Comparison of ENCODE assay signal across 21 mouse cellular contexts in the genomic region with DNA sequence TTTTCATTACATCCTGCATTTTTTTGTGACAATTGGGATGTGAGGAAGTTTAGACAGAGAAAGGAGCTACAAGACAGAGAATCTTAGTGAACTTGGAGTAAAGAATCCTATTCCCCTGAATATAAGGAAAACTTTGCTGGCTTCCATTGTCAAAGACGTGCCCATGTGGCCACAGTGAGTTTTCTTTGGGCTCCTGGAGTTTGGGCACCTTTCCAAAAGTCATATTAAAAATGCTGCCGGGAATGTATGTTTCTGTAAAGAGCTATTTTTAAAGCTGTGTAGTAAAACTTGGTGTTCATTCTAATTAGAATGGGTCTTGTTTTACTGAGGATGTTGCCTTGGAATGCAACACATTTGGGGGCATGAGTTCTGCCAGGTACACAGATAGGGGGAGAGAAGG.
"Had no signal": no experiment of that assay in that cellular context is flagged by ENCODE, and none has a peak within 500 bp of the region (broad histone marks: within the 10 kb centered on the region; RNA-seq: fewer than 3 reads in every experiment).

No protein-coding gene starts in this region.

- H3K4me1 ChIP-seq: limb, embryonic 12.5 days; liver, embryonic 13.5 days; megakaryocyte, embryonic 14.5 days; midbrain, embryonic 10.5 days; midbrain, embryonic 13.5 days; neural tube, embryonic 13.5 days had no signal

- H3K4me3 ChIP-seq: kidney, embryonic 15.5 days; left cerebral cortex, adult 2 months; limb, embryonic 12.5 days; liver, embryonic 13.5 days; lung, embryonic 15.5 days; megakaryocyte, embryonic 14.5 days; midbrain, embryonic 10.5 days; midbrain, embryonic 13.5 days; myocyte; neural tube, embryonic 13.5 days had no signal

- DNase-seq: kidney, adult 11 months; kidney, adult 8-10 months; kidney, postnatal 10 days; kidney, postnatal 36 days; liver, embryonic 13.5 days; lung, postnatal 10 days; lung, postnatal 36 days; retina, postnatal 1 day; right cerebral cortex, postnatal 25 days; spleen, adult 18-20 months; thymus, postnatal 25 days had no signal

- H3K27ac ChIP-seq: kidney, embryonic 15.5 days; left cerebral cortex, adult 2 months; limb, embryonic 12.5 days; liver, embryonic 13.5 days; lung, embryonic 15.5 days; midbrain, embryonic 10.5 days; midbrain, embryonic 13.5 days; neural tube, embryonic 13.5 days had no signal

- ATAC-seq: midbrain, embryonic 13.5 days; midbrain, embryonic 16.5 days had no signal

- H3K36me3 ChIP-seq: kidney, embryonic 15.5 days; limb, embryonic 12.5 days; liver, embryonic 13.5 days; lung, embryonic 15.5 days; midbrain, embryonic 10.5 days; midbrain, embryonic 13.5 days; neural tube, embryonic 13.5 days had no signal

- H3K27me3 ChIP-seq: kidney, embryonic 15.5 days; limb, embryonic 12.5 days; liver, embryonic 13.5 days; lung, embryonic 15.5 days; megakaryocyte, embryonic 14.5 days; midbrain, embryonic 13.5 days; neural tube, embryonic 13.5 days had no signal

- H3K9me3 ChIP-seq: kidney, embryonic 15.5 days; limb, embryonic 12.5 days; liver, embryonic 13.5 days; lung, embryonic 15.5 days; megakaryocyte, embryonic 14.5 days; midbrain, embryonic 10.5 days; midbrain, embryonic 13.5 days; neural tube, embryonic 13.5 days had no signal

- H3K9ac ChIP-seq: kidney, embryonic 15.5 days; limb, embryonic 12.5 days; liver, embryonic 13.5 days; lung, embryonic 15.5 days; midbrain, embryonic 13.5 days; neural tube, embryonic 13.5 days had no signal

- H3K4me2 ChIP-seq: kidney, embryonic 15.5 days; limb, embryonic 12.5 days; liver, embryonic 13.5 days; lung, embryonic 15.5 days; midbrain, embryonic 13.5 days; neural tube, embryonic 13.5 days had no signal
